7 mouse cellular contexts compared by ENCODE assay signal in genomic region chr10:34036587-34036986, GRCm38 (mm10). TPM values are rescaled to one million over a fixed set of nuclear protein-coding genes. Genes with fewer than 3 reads are reported as not detected.
DNase-seq lines count a peak whose midpoint lies in the region; ATAC-seq and TF ChIP-seq lines count a peak whose summit lies in the region.

No protein-coding gene starts in this region.

- peak; percentile 36 for DNase-seq in layer of hippocampus, adult 9-10 months (ENCODE audit: low spot score)
- DNase-seq in layer of hippocampus, adult 8-10 months (ENCODE audit: low spot score in 2 of 2): no peak
- peak; percentile 65 for DNase-seq in MEL (ENCODE audit: low read depth, low spot score)
- peak; percentile 23 for DNase-seq in c-Kit-positive CD71-positive TER-119-positive erythroid progenitor cells, embryonic 14.5 days (ENCODE audit: low spot score)
- peak; percentile 74 for DNase-seq in hindbrain, postnatal 0 days (ENCODE audit: low spot score)
- peak; percentile 75 for DNase-seq in midbrain, postnatal 0 days (ENCODE audit: low spot score)
- no peak for DNase-seq in spleen, adult 18-20 months

- no peak for TF ChIP-seq POLR2A in MEL (IDR thresholded peaks at IDR 0.05; ENCODE audit: control insufficient read depth in 1 of 2, insufficient read depth in 1 of 2, low read depth in 1 of 2, low read length in 2 of 2, poor library complexity in 1 of 2)

- H3K9me3 ChIP-seq in MEL (replicated peaks; ENCODE audit: insufficient read depth, low read length): no peaks in the 10 kb centered on the region
- no peaks in the 10 kb centered on the region for H3K9me3 ChIP-seq in hindbrain, postnatal 0 days (ENCODE audit: low read length)
- no peaks in the 10 kb centered on the region for H3K9me3 ChIP-seq in midbrain, postnatal 0 days (ENCODE audit: low read length)

- H3K4me3 ChIP-seq in MEL (ENCODE audit: control insufficient read depth in 1 of 2, insufficient read depth in 1 of 2, low read depth in 2 of 2, low read length in 2 of 2): no peak overlapping the region
- no peak overlapping the region for H3K4me3 ChIP-seq in hindbrain, postnatal 0 days (ENCODE audit: low read length)
- H3K4me3 ChIP-seq in midbrain, postnatal 0 days (ENCODE audit: low read depth, low read length): no peak overlapping the region

- no peak overlapping the region for H3K4me2 ChIP-seq in hindbrain, postnatal 0 days (ENCODE audit: low read depth, low read length)
- H3K4me2 ChIP-seq in midbrain, postnatal 0 days (ENCODE audit: low read depth, low read length, poor library complexity, severe bottlenecking): no peak overlapping the region

- H3K9ac ChIP-seq in MEL (ENCODE audit: control insufficient read depth, low read depth, low read length, poor library complexity, severe bottlenecking): no peak overlapping the region
- no peak overlapping the region for H3K9ac ChIP-seq in hindbrain, postnatal 0 days (replicated peaks; ENCODE audit: low read length)
- H3K9ac ChIP-seq in midbrain, postnatal 0 days (replicated peaks; ENCODE audit: low read length, poor library complexity, severe bottlenecking): no peak overlapping the region

- 0 out of 4 replicates have a peak, but pooled peaks of 1 of the 2 experiments have one; percentile 14 for TF ChIP-seq EP300 in MEL (IDR thresholded peaks at IDR 0.05; ENCODE audit: low read depth in 1 of 2, low read length in 2 of 2)

- peak; percentile 79 for TF ChIP-seq RAD21 in MEL (IDR thresholded peaks at IDR 0.05; ENCODE audit: low read depth, low read length)

- peak; percentile 22 to 88 (median 78); a peak in 5 of 6 replicates for TF ChIP-seq CTCF in MEL (IDR thresholded peaks at IDR 0.05 in 2 of 3, conservative IDR thresholded peaks at IDR 0.05 in 1 of 3; ENCODE audit: control insufficient read depth in 1 of 3, insufficient read depth in 1 of 3, low read depth in 2 of 3, low read length in 3 of 3, poor library complexity in 1 of 3, severe bottlenecking in 1 of 3)
- peak; percentile 90 for TF ChIP-seq CTCF in hindbrain, postnatal 0 days (IDR thresholded peaks at IDR 0.05; ENCODE audit: low read depth)
- TF ChIP-seq CTCF in midbrain, postnatal 0 days (IDR thresholded peaks at IDR 0.05): peak; percentile 95

- peaks cover 2 to 7% of the 10 kb centered on the region in 2 experiments for H3K27me3 ChIP-seq in MEL (ENCODE audit: control insufficient read depth in 1 of 2, insufficient read depth in 2 of 2, low read length in 2 of 2)
- H3K27me3 ChIP-seq in hindbrain, postnatal 0 days (ENCODE audit: insufficient read depth, low read length): no peaks in the 10 kb centered on the region
- H3K27me3 ChIP-seq in midbrain, postnatal 0 days (ENCODE audit: insufficient read depth, low read length): no peaks in the 10 kb centered on the region

- WGBS in hindbrain, postnatal 0 days: 10% methylated on average over 5 of the region's 5 CpGs
- WGBS in midbrain, postnatal 0 days: 18% methylated on average over 5 of the region's 5 CpGs

- H3K79me2 ChIP-seq in MEL (ENCODE audit: control insufficient read depth, insufficient read depth, low read length, poor library complexity): no peaks in the 10 kb centered on the region

- H3K27ac ChIP-seq in MEL (ENCODE audit: control insufficient read depth, low read depth, low read length): no peak overlapping the region
- no peak overlapping the region for H3K27ac ChIP-seq in hindbrain, postnatal 0 days
- H3K27ac ChIP-seq in midbrain, postnatal 0 days (ENCODE audit: low read depth, low read length): no peak overlapping the region

- H3K36me3 ChIP-seq in MEL (ENCODE audit: control insufficient read depth in 1 of 2, insufficient read depth in 2 of 2, low read length in 2 of 2): no peaks in the 10 kb centered on the region
- H3K36me3 ChIP-seq in hindbrain, postnatal 0 days (ENCODE audit: insufficient read depth, low read length): no peaks in the 10 kb centered on the region
- H3K36me3 ChIP-seq in midbrain, postnatal 0 days (ENCODE audit: insufficient read depth, low read length): no peaks in the 10 kb centered on the region

- peak; percentile 91 for ATAC-seq in hindbrain, postnatal 0 days
- peak; percentile 87 for ATAC-seq in midbrain, postnatal 0 days (ENCODE audit: low FRiP score)

- H3K4me1 ChIP-seq in MEL (ENCODE audit: control insufficient read depth in 1 of 2, insufficient read depth in 2 of 2, low read length in 2 of 2): no peaks in the 10 kb centered on the region
- no peaks in the 10 kb centered on the region for H3K4me1 ChIP-seq in hindbrain, postnatal 0 days (ENCODE audit: insufficient read depth, low read length)
- no peaks in the 10 kb centered on the region; the same call in 1 of the 2 replicates for H3K4me1 ChIP-seq in midbrain, postnatal 0 days (ENCODE audit: insufficient read depth, low read length)

TF ChIP-seq in MEL, 35 proteins besides CTCF, POLR2A, EP300 and RAD21 (continues in another document):
- TF ChIP-seq MEF2A (IDR thresholded peaks at IDR 0.05; ENCODE audit: extremely low read depth, insufficient replicate concordance, low read depth, low read length, poor library complexity, severe bottlenecking) (no peak), TBP (IDR thresholded peaks at IDR 0.05; ENCODE audit: low read depth, low read length) (no peak), MAFK (IDR thresholded peaks at IDR 0.05; ENCODE audit: borderline replicate concordance, low read depth, low read length) (no peak), KAT2A (conservative IDR thresholded peaks at IDR 0.05; ENCODE audit: low read depth, low read length) (no peak), ZC3H11A (IDR thresholded peaks at IDR 0.05; ENCODE audit: low read depth, low read length) (peak; percentile 63), MYC (IDR thresholded peaks at IDR 0.05; ENCODE audit: low read depth, low read length) (no peak), TAL1 (IDR thresholded peaks at IDR 0.05; ENCODE audit: low read length) (no peak), SMC3 (IDR thresholded peaks at IDR 0.05; ENCODE audit: low read depth, low read length) (peak; percentile 87), MYB (IDR thresholded peaks at IDR 0.05; ENCODE audit: low read depth, low read length) (no peak), ETS1 (IDR thresholded peaks at IDR 0.05; ENCODE audit: low read depth, low read length) (no peak), E2F4 (IDR thresholded peaks at IDR 0.05; ENCODE audit: borderline replicate concordance, low read depth, low read length) (no peak), USF2 (IDR thresholded peaks at IDR 0.05; ENCODE audit: borderline replicate concordance in 1 of 2, insufficient read depth in 1 of 2, low read depth in 1 of 2, low read length in 2 of 2) (no peak), USF1 (IDR thresholded peaks at IDR 0.05; ENCODE audit: low read depth, low read length) (no peak), MAX (IDR thresholded peaks at IDR 0.05; ENCODE audit: low read length) (no peak), JUND (IDR thresholded peaks at IDR 0.05; ENCODE audit: low read depth, low read length) (0 out of 2 replicates have a peak, but pooled peaks have one; percentile 26), BHLHE40 (IDR thresholded peaks at IDR 0.05; ENCODE audit: borderline replicate concordance, low read depth, low read length) (peak; percentile 42; the same call in 1 of the 2 replicates), ELF1 (IDR thresholded peaks at IDR 0.05; ENCODE audit: low read depth, low read length) (no peak), GABPA (IDR thresholded peaks at IDR 0.05; ENCODE audit: low read depth, low read length) (no peak), ZNF384 (IDR thresholded peaks at IDR 0.05; ENCODE audit: low read depth, low read length) (peak; percentile 14; the same call in 1 of the 2 replicates), HCFC1 (IDR thresholded peaks at IDR 0.05; ENCODE audit: low read depth, low read length) (no peak)

RNA-seq across cellular contexts. Expression of gene Trappc3l, which starts 0.8 kb away (rescaled TPM):
- total RNA-seq in layer of hippocampus, adult 8-10 months (2022): not detected
- not detected in 2 replicates for total RNA-seq in MEL (2012; rRNA removed)
- not detected for polyA plus RNA-seq in MEL (2012; ENCODE audit: insufficient read depth in 1 of 2, insufficient read length in 2 of 2, low read depth in 1 of 2, low replicate concordance in 2 of 2, missing spikeins in 1 of 2)
- not detected in 2 replicates for total RNA-seq in hindbrain, postnatal 0 days (2014; rRNA removed)
- polyA plus RNA-seq in hindbrain, postnatal 0 days (2015; fragmentation: Nextera tagmentation; extraction: Ambion mirVana): not detected in 2 replicates
- total RNA-seq in midbrain, postnatal 0 days (2014; rRNA removed): not detected in 2 replicates
- not detected in 2 replicates for polyA plus RNA-seq in midbrain, postnatal 0 days (2015; fragmentation: Nextera tagmentation; extraction: Ambion mirVana)

RNA-seq across cellular contexts. Expression of gene Calhm4, which starts 7.5 kb away (rescaled TPM):
- under 1 TPM in 1 of 4 experiments, not detected in 3; 0.17 TPM for total RNA-seq in layer of hippocampus, adult 8-10 months (2022)
- not detected in 2 replicates for total RNA-seq in MEL (2012; rRNA removed)
- not detected for polyA plus RNA-seq in MEL (2012; ENCODE audit: insufficient read depth in 1 of 2, insufficient read length in 2 of 2, low read depth in 1 of 2, low replicate concordance in 2 of 2, missing spikeins in 1 of 2)
- not detected in 2 replicates for total RNA-seq in hindbrain, postnatal 0 days (2014; rRNA removed)
- not detected in 2 replicates for polyA plus RNA-seq in hindbrain, postnatal 0 days (2015; fragmentation: Nextera tagmentation; extraction: Ambion mirVana)
- total RNA-seq in midbrain, postnatal 0 days (2014; rRNA removed): 0.33 TPM in 1 of 2 replicates, not detected in the other
- not detected in 2 replicates for polyA plus RNA-seq in midbrain, postnatal 0 days (2015; fragmentation: Nextera tagmentation; extraction: Ambion mirVana)

RNA-seq across cellular contexts. Expression of gene Rwdd1, which starts 17.2 kb away (rescaled TPM):
- total RNA-seq in layer of hippocampus, adult 8-10 months (2022): 100 to 1,000 TPM in 2 of 4 experiments, 10 to 100 TPM in 2; 91.2 to 114 (median 99.7) TPM
- 137 and 157 TPM in 2 replicates for total RNA-seq in MEL (2012; rRNA removed)
- polyA plus RNA-seq in MEL (2012; ENCODE audit: insufficient read depth in 1 of 2, insufficient read length in 2 of 2, low read depth in 1 of 2, low replicate concordance in 2 of 2, missing spikeins in 1 of 2): 100 to 1,000 TPM in 1 of 2 experiments, not detected in 1; 114 TPM
- 110 TPM in 2 replicates for total RNA-seq in hindbrain, postnatal 0 days (2014; rRNA removed)
- polyA plus RNA-seq in hindbrain, postnatal 0 days (2015; fragmentation: Nextera tagmentation; extraction: Ambion mirVana): 169 and 177 TPM in 2 replicates
- 124 and 145 TPM in 2 replicates for total RNA-seq in midbrain, postnatal 0 days (2014; rRNA removed)
- 157 and 174 TPM in 2 replicates for polyA plus RNA-seq in midbrain, postnatal 0 days (2015; fragmentation: Nextera tagmentation; extraction: Ambion mirVana)

RNA-seq across cellular contexts. Expression of gene Calhm5, which starts 59.7 kb away (rescaled TPM):
- 1 to 10 TPM; 3.1 to 5.3 (median 3.9) TPM for total RNA-seq in layer of hippocampus, adult 8-10 months (2022)
- total RNA-seq in MEL (2012; rRNA removed): not detected in 2 replicates
- polyA plus RNA-seq in MEL (2012; ENCODE audit: insufficient read depth in 1 of 2, insufficient read length in 2 of 2, low read depth in 1 of 2, low replicate concordance in 2 of 2, missing spikeins in 1 of 2): not detected
- 0.72 and 0.94 TPM in 2 replicates for total RNA-seq in hindbrain, postnatal 0 days (2014; rRNA removed)
- polyA plus RNA-seq in hindbrain, postnatal 0 days (2015; fragmentation: Nextera tagmentation; extraction: Ambion mirVana): 0.72 and 0.79 TPM in 2 replicates
- 0.60 and 1.0 TPM in 2 replicates for total RNA-seq in midbrain, postnatal 0 days (2014; rRNA removed)
- 0.86 and 0.91 TPM in 2 replicates for polyA plus RNA-seq in midbrain, postnatal 0 days (2015; fragmentation: Nextera tagmentation; extraction: Ambion mirVana)

Comparison
In these comparisons a context has a peak if more than half of its experiments do, and no peak if none do; other contexts are left out.
1. DNase-seq: peak in layer of hippocampus, adult 9-10 months (single experiment), MEL (single experiment), c-Kit-positive CD71-positive TER-119-positive erythroid progenitor cells, embryonic 14.5 days (single experiment), hindbrain, postnatal 0 days (single experiment) and midbrain, postnatal 0 days (single experiment); none in layer of hippocampus, adult 8-10 months (0 of 2) and spleen, adult 18-20 months (0 of 2).
2. Peak in every context shown above with its lines, with median percentiles within 50 percentile points of each other: CTCF ChIP-seq.